Mouse (Mus musculus): Measurements from ENCODE around the gene Zfp853.

- TF ChIP-seq EP300 (IDR thresholded peaks at IDR 0.05; ENCODE audit: low read depth) (no peak), CTCF (IDR thresholded peaks at IDR 0.05; ENCODE audit: low read depth) (no peak)
These were observed 17.7 kb downstream of the Zfp853 start for GRCm38 (mm10) chr5:143275761-143276160.

Measured in liver, postnatal 0 days (tissue).